Mouse (Mus musculus) cerebellum, adult 2 months (tissue): ENCODE data around the gene Slc35e3. TPM values are rescaled to one million over a fixed set of nuclear protein-coding genes. Genes with fewer than 3 reads are reported as not detected.
"Not testable (repeated sequence)": the region's sequence is repeated elsewhere in the genome, so short reads cannot be mapped to it uniquely, and the experiment has no call there.

Experiments
- DNase-seq, 2 experiments: peaks; one replicate each; pipeline ENCODE4 v3.0.0; 2021
- H3K27ac ChIP-seq: fragments of 200-500 bp; 2 replicates; pipeline ENCODE4 v1.5.1; 2012; ENCODE audit warnings: low read length, control low read depth, inconsistent platforms; ENCODE audit not compliant: insufficient read depth
- H3K27me3 ChIP-seq: fragments of 200-500 bp; 2 replicates; pipeline ENCODE4 v1.6.1; 2012; ENCODE audit warnings: inconsistent platforms, mild to moderate bottlenecking, low read length, moderate library complexity; ENCODE audit not compliant: control insufficient read depth, insufficient read depth
- H3K4me1 ChIP-seq: fragments of 200-500 bp; 2 replicates; pipeline ENCODE4 v1.6.1; 2011; ENCODE audit warnings: low read length; ENCODE audit not compliant: control insufficient read depth, insufficient read depth
- H3K4me3 ChIP-seq: fragments of 200-500 bp; replicated peaks from 2 replicates; pipeline ENCODE3; 2011; ENCODE audit warnings: mild to moderate bottlenecking, low read depth, low read length, control low read depth; ENCODE audit not compliant: insufficient read depth
- CTCF ChIP-seq: fragments of 200-500 bp; IDR thresholded peaks from 2 replicates; pipeline ENCODE4 v1.5.1; 2011; ENCODE audit warnings: low read depth, mild to moderate bottlenecking, control low read depth, low read length, moderate library complexity, borderline replicate concordance; ENCODE audit not compliant: insufficient read depth
- POLR2A ChIP-seq: fragments of 200-500 bp; IDR thresholded peaks from 2 replicates; pipeline ENCODE4 v1.6.1; 2011; ENCODE audit warnings: low read length, control low read depth, borderline replicate concordance; ENCODE audit not compliant: insufficient read depth
- WGBS: fragments of 180-500 bp; shearing (Covaris S2); methylation state at CpG from one replicate; pipeline ENCODE4 v1.1.7; 2018; 5-methylcytosine and 5-hydroxymethylcytosine counted together
- polyA plus RNA-seq: library from polyadenylated mRNA; depleted of rRNA; stranded (reverse); fragments of >200 nt; gene quantifications from 2 replicates; pipeline ENCODE4 v1.2.3, GENCODE M21; 2012

Gene Slc35e3
- polyA plus RNA-seq, 1 experiment = 27.8 TPM

DNA sequence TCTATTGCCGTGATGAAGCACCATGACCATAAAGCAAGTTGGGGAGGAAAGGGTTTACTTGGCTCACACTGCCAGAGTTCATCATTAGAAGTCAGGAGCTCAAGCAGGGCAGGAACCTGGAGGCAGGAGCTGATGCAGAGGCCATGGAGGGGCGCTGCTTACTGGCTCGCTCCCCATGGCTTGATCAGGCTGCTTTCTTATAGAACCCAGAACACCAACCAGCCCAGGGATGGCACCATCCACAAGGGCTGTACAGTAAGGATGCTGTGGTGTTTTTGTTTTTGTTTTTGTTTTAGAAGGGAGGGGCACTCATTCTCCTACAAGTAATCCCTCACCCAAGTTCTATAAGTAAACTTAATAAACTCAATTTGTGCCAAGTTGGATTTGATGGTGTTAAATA is 29.5 kb downstream of the Slc35e3 start:
- Histone ChIP-seq H3K4me1 (no peaks in the 10 kb centered on the region), H3K27ac (no peak overlapping the region), H3K27me3 (no peaks in the 10 kb centered on the region), H3K4me3 (no peak overlapping the region)
- no peak for TF ChIP-seq POLR2A
- no peak for TF ChIP-seq CTCF
- no peak for DNase-seq
- 82% methylated on average over 3 of the region's 3 CpGs for WGBS

DNA sequence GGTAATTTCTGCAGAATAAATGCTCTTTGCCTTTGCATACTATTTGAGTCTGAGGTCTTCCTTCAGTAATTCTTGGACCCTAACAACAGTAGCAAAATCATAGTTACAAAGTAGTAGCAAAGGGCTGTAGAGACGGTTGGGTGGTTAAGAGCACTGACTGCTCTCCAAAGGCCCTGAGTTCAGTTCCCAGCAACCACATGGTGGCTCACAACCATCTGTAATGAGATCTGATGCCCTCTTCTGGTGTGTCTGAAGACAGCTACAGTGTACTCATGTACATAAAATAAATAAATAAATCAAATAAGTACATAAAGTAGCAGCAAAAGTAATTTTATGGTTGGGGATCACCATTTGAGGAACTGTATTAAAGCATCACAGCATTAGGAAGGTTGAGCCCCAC is 30.5 kb downstream of the Slc35e3 start:
- WGBS = 92% methylated on average over 1 of the region's 1 CpGs
- not testable (repeated sequence) for H3K4me1 ChIP-seq, H3K27ac ChIP-seq, H3K4me3 ChIP-seq, DNase-seq, H3K27me3 ChIP-seq

- H3K4me1 ChIP-seq = no peaks in the 10 kb centered on the region
- TF ChIP-seq POLR2A (no peak), CTCF (no peak)
- H3K4me3 ChIP-seq = no peak overlapping the region
- WGBS = 71% methylated on average over 4 of the region's 4 CpGs
- no peak for DNase-seq
- no peak overlapping the region for H3K27ac ChIP-seq
- no peaks in the 10 kb centered on the region for H3K27me3 ChIP-seq
Observed at GRCm38 (mm10) chr10:117714928-117715500, 31.2 kb downstream of the Slc35e3 start.

DNA sequence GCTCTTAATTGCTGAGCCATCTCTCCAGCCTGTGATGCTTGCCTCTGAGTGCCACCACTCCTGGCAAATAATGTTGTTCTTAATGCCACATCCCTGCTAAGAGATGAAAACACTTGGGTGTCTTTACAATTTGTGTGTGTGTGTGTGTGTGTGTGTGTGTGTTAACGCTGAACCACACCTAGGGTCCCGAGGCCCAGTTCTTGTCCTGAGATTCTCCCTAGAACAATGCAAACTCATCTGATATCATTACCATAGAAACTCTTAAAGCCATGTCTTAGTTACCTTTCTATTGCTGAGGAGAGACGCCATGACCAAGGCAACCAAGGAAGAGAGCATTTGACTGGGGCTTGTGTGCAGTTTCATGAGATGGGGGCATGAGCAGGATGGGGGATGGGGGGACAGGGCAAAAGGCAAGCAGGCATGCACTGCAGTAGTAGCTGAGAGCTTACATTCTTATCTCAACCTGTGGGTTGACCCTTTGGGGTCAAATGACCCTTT is 32.1 kb downstream of the Slc35e3 start:
- H3K27me3 ChIP-seq = no peaks in the 10 kb centered on the region
- TF ChIP-seq POLR2A (no peak), CTCF (no peak)
- WGBS = 91% methylated on average over 3 of the region's 3 CpGs
- H3K4me3 ChIP-seq = no peak overlapping the region
- no peak overlapping the region for H3K27ac ChIP-seq
- H3K4me1 ChIP-seq = no peaks in the 10 kb centered on the region
- no peak for DNase-seq

DNA sequence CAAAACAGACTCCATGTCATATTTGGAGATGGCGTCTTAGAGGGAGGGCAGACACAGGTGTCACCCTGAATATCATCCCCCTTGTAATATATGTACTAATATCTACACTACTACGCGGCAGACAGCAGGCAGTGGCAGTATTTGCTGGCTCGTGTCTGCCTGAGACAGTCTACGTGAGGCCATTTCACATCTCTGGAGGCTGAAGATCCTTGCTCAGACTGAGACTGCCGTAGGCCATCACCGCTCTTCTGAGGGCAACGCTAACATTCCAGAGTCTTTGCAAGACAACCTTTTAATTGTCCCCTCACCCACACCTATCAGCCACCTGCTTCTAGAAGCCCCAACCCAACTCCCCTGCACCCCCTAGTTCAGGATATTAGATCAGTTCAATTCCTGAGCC is 32.7 kb downstream of the Slc35e3 start:
- no peak overlapping the region for H3K27ac ChIP-seq
- no peak overlapping the region for H3K4me3 ChIP-seq
- DNase-seq = no peak
- TF ChIP-seq CTCF (no peak), POLR2A (no peak)
- no peaks in the 10 kb centered on the region for H3K4me1 ChIP-seq
- H3K27me3 ChIP-seq = no peaks in the 10 kb centered on the region
- 94% methylated on average over 8 of the region's 8 CpGs for WGBS

DNA sequence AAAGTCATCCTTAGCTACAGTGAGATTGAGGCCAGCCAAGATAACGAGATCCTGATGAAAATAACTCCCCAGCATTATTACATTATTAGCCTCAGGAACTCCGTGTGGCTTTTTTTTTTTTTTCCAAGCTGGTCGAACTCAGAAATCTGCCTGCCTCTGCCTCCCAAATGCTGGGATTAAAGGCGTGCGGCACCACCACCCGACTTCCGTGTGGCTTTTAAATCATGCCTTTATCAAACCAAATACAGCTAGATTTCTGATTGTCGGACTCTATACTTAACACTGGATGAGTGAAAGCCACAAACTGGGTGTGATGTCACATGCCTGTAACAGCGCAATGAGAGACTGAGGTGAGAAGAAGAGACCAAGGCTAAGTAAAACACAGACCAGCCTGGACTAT is 33.3 kb downstream of the Slc35e3 start:
- Histone ChIP-seq H3K27ac (no peak overlapping the region), H3K27me3 (no peaks in the 10 kb centered on the region), H3K4me1 (no peaks in the 10 kb centered on the region), H3K4me3 (no peak overlapping the region)
- WGBS = 94% methylated on average over 9 of the region's 9 CpGs
- TF ChIP-seq CTCF (no peak), POLR2A (no peak)
- no peak for DNase-seq

- WGBS = 90% methylated on average over 9 of the region's 9 CpGs
- Histone ChIP-seq H3K27me3 (no peaks in the 10 kb centered on the region), H3K27ac (no peak overlapping the region), H3K4me3 (no peak overlapping the region), H3K4me1 (no peaks in the 10 kb centered on the region)
- DNase-seq = no peak
- TF ChIP-seq POLR2A (no peak), CTCF (no peak)
Observed at GRCm38 (mm10) chr10:117712191-117712754, 33.9 kb downstream of the Slc35e3 start.

DNA sequence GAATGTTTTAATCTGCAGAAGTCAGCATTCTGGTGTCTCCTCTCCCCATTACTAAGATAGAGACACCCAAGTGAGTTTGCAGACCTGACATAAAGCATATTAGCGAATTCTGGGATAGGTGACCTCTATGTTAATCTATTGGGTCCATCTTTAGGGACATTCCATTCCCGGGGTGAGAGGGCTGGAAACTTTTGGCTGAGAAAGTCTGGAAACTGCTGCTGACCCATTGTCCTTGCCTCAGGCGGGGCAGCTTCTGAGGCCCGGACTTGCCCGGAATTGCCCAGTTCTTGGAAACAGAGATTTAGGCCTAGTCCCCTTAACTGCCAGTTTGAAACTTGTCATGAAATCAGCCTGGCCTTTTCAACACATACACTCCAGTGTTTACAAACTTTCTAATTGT is 34.8 kb downstream of the Slc35e3 start:
- Histone ChIP-seq H3K4me3 (no peak overlapping the region), H3K27ac (no peak overlapping the region), H3K4me1 (peaks cover 6% of the 10 kb centered on the region), H3K27me3 (no peaks in the 10 kb centered on the region)
- peak; percentile 19 to 22 for DNase-seq
- 55% methylated on average over 5 of the region's 5 CpGs for WGBS
- TF ChIP-seq CTCF (no peak), POLR2A (no peak)
